7 mouse cellular contexts compared by ENCODE assay signal in the genomic region with DNA sequence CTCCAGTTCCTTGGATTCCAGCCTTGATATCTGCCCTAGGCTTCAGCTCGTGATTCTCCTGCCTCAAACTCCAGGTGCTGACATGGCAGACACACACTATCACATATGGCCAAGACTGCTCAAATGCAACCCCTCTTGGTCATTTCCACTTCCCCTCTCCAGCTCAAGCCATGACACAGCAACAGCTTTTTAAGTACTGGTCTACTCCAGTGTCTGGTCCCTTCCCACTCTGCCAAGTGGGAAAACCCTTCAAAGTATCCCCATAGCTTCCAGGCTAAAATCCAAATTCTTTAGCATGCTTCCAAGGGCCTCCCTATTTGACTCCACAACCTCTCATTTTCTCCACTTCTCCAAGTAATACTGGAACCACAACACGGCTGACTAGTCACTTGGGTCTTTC. TPM values are rescaled to one million over a fixed set of nuclear protein-coding genes. Genes with fewer than 3 reads are reported as not detected.
DNase-seq lines count a peak whose midpoint lies in the region; ATAC-seq and TF ChIP-seq lines count a peak whose summit lies in the region.

No protein-coding gene starts in this region.

- no peak overlapping the region for H3K9ac ChIP-seq in forebrain, embryonic 16.5 days (replicated peaks; ENCODE audit: low read depth, low read length)
- H3K9ac ChIP-seq in liver, embryonic 14.5 days (replicated peaks), result peak overlapping the region; percentile 90; the same call in 1 of the 2 replicates

- ATAC-seq in forebrain, embryonic 16.5 days, result no peak
- ATAC-seq in liver, embryonic 14.5 days (ENCODE audit: insufficient read depth), result no peak

- no peaks in the 10 kb centered on the region for H3K36me3 ChIP-seq in testis, adult 2 months (ENCODE audit: control insufficient read depth, insufficient read depth, low read length)
- H3K36me3 ChIP-seq in forebrain, embryonic 16.5 days (ENCODE audit: control insufficient read depth, insufficient read depth), result no peaks in the 10 kb centered on the region
- no peaks in the 10 kb centered on the region for H3K36me3 ChIP-seq in liver, embryonic 14.5 days (replicated peaks; ENCODE audit: control insufficient read depth, insufficient read depth, low read depth)

- WGBS in forebrain, embryonic 16.5 days, result 87% methylated on average over 2 of the region's 2 CpGs
- WGBS in liver, embryonic 14.5 days (ENCODE audit: insufficient replicate concordance), result 17% methylated on average over 2 of the region's 2 CpGs

- H3K4me1 ChIP-seq in testis, adult 2 months (ENCODE audit: control insufficient read depth, insufficient read depth, low read length), result peaks cover 7% of the 10 kb centered on the region
- H3K4me1 ChIP-seq in forebrain, embryonic 16.5 days (replicated peaks; ENCODE audit: control insufficient read depth, insufficient read depth, low read length), result peaks cover 37% of the 10 kb centered on the region
- H3K4me1 ChIP-seq in liver, embryonic 14.5 days (replicated peaks; ENCODE audit: control insufficient read depth in 2 of 2, insufficient read depth in 2 of 2, low read length in 1 of 2), result peaks cover 20 to 21% of the 10 kb centered on the region in 2 experiments

- peak overlapping the region; percentile 70 for H3K4me2 ChIP-seq in forebrain, embryonic 16.5 days (ENCODE audit: low read length)
- peak overlapping the region; percentile 100 for H3K4me2 ChIP-seq in liver, embryonic 14.5 days (ENCODE audit: low read depth)

- H3K9me3 ChIP-seq in forebrain, embryonic 16.5 days (ENCODE audit: control insufficient read depth, low read length), result no peaks in the 10 kb centered on the region
- H3K9me3 ChIP-seq in liver, embryonic 14.5 days (ENCODE audit: control insufficient read depth, low read length), result no peaks in the 10 kb centered on the region

- H3K27me3 ChIP-seq in testis, adult 2 months (ENCODE audit: control insufficient read depth, insufficient read depth, low read length), result no peaks in the 10 kb centered on the region
- H3K27me3 ChIP-seq in forebrain, embryonic 16.5 days (replicated peaks; ENCODE audit: control insufficient read depth, insufficient read depth, low read length), result no peaks in the 10 kb centered on the region
- no peaks in the 10 kb centered on the region for H3K27me3 ChIP-seq in liver, embryonic 14.5 days (ENCODE audit: control insufficient read depth, insufficient read depth, low read length)

- no peak for DNase-seq in testis, postnatal 14 days (ENCODE audit: low spot score)
- DNase-seq in liver, embryonic 14.5 days (ENCODE audit: low read depth in 3 of 3, low spot score in 3 of 3), result no peak
- no peak for DNase-seq in MN1 (ENCODE audit: low spot score)
- DNase-seq in urinary bladder, postnatal 10 days (ENCODE audit: low spot score), result no peak
- DNase-seq in frontal cortex, postnatal 36 days (ENCODE audit: low spot score in 2 of 2), result no peak

- no peak for TF ChIP-seq CTCF in testis, adult 2 months (IDR thresholded peaks at IDR 0.05; ENCODE audit: control insufficient read depth, insufficient read depth, insufficient replicate concordance, low read depth, low read length)
- TF ChIP-seq CTCF in liver, embryonic 14.5 days (IDR thresholded peaks at IDR 0.05; ENCODE audit: low read depth), result no peak

- TF ChIP-seq EP300 in liver, embryonic 14.5 days (IDR thresholded peaks at IDR 0.05; ENCODE audit: low read depth), result no peak

- no peak overlapping the region for H3K27ac ChIP-seq in testis, adult 2 months (ENCODE audit: control insufficient read depth, insufficient read depth, low read depth, low read length)
- no peak overlapping the region for H3K27ac ChIP-seq in forebrain, embryonic 16.5 days (ENCODE audit: low read length)
- H3K27ac ChIP-seq in liver, embryonic 14.5 days, result peak overlapping the region; percentile 38; the same call in 1 of the 2 replicates

- no peak for TF ChIP-seq POLR2A in testis, adult 2 months (IDR thresholded peaks at IDR 0.05; ENCODE audit: control insufficient read depth, low read depth, low read length)

- peak overlapping the region; percentile 97; the same call in 1 of the 2 replicates for H3K4me3 ChIP-seq in testis, adult 2 months (ENCODE audit: control insufficient read depth, low read depth, low read length)
- H3K4me3 ChIP-seq in forebrain, embryonic 16.5 days (replicated peaks; ENCODE audit: low read length), result no peak overlapping the region; the same call in 1 of the 2 replicates
- H3K4me3 ChIP-seq in liver, embryonic 14.5 days (ENCODE audit: insufficient read depth in 1 of 2, low read depth in 2 of 2, low read length in 2 of 2), result peak overlapping the region; percentile 89 to 91; a peak in 3 of 4 replicates

RNA-seq across cellular contexts. Expression of a gene that starts 1.8 kb away (rescaled TPM):
- polyA plus RNA-seq in testis, adult 2 months (2012; rRNA removed), result 47.0 and 62.4 TPM in 2 replicates
- 77.5 and 80.8 TPM in 2 replicates for polyA plus RNA-seq in forebrain, embryonic 16.5 days (2015; fragmentation: Nextera tagmentation; extraction: Ambion mirVana)
- polyA plus RNA-seq in liver, embryonic 14.5 days (2012; rRNA removed), result 24.2 and 28.3 TPM in 2 replicates
- 26.8 and 27.3 TPM in 2 replicates for polyA plus RNA-seq in liver, embryonic 14.5 days (2014; fragmentation: Nextera tagmentation; extraction: Ambion mirVana)

RNA-seq across cellular contexts. Expression of a gene that starts 48.0 kb away (rescaled TPM):
- polyA plus RNA-seq in testis, adult 2 months (2012; rRNA removed), result 84.2 and 122 TPM in 2 replicates
- polyA plus RNA-seq in forebrain, embryonic 16.5 days (2015; fragmentation: Nextera tagmentation; extraction: Ambion mirVana), result 72.3 and 85.2 TPM in 2 replicates
- 6.9 and 10.4 TPM in 2 replicates for polyA plus RNA-seq in liver, embryonic 14.5 days (2012; rRNA removed)
- 17.6 and 17.9 TPM in 2 replicates for polyA plus RNA-seq in liver, embryonic 14.5 days (2014; fragmentation: Nextera tagmentation; extraction: Ambion mirVana)
